Mouse (Mus musculus): Measurements from ENCODE around the gene Cav2. TPM values are rescaled to one million over a fixed set of nuclear protein-coding genes. Genes with fewer than 3 reads are reported as not detected.

Gene Cav2
- polyA plus RNA-seq (2016; fragmentation: Nextera tagmentation; extraction: Ambion mirVana), result 9.3 TPM in 2 replicates

GRCm38 (mm10) chr6:17280939-17281756, at the start of gene Cav2:
Gene Cav2 (plus strand): TSS chr6:17281185.
- peak within 1 kb of the TSS; percentile 63 for H3K9ac ChIP-seq
- peaks cover 10% of the 10 kb centered on the region; the same call in 1 of the 2 replicates for H3K4me1 ChIP-seq
- H3K4me3 ChIP-seq, result peak within 1 kb of the TSS; percentile 50
- peak within 1 kb of the TSS; percentile 94 for H3K4me2 ChIP-seq (replicated peaks)
- H3K27ac ChIP-seq, result no peak within 1 kb of the TSS; the same call in 1 of the 2 replicates
- no peaks in the 10 kb centered on the region for H3K9me3 ChIP-seq
- peaks cover 8% of the 10 kb centered on the region; the same call in 1 of the 2 replicates for H3K27me3 ChIP-seq
- 1% methylated on average over 40 of the region's 40 CpGs for WGBS
- ATAC-seq (ENCODE audit: insufficient number of reproducible peaks, insufficient read depth, low FRiP score, low TSS enrichment), result peak; percentile 85
- no peaks in the 10 kb centered on the region for H3K36me3 ChIP-seq

DNA sequence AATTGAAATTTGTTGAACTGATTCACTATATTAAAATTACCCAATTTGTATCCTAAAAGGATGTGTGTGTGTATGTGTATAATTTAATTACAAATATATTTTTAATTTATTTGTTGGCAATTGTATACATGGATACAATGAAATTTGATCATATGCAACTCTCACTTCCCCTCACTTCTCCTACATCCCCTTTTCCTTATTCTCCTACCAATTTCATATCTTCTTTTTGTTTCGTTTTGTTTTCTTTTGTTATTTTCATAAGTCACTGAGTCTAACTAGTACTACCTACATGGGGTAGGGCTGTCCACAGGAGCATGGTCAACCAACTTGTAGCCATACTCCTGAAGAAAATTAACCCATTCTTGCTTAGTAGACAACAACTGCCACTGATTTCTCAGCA, 41.3 kb upstream of the Cav2 start:
- no peak overlapping the region for H3K9ac ChIP-seq
- no peak overlapping the region for H3K4me3 ChIP-seq
- H3K36me3 ChIP-seq, result no peaks in the 10 kb centered on the region
- 96% methylated on average over 1 of the region's 1 CpGs for WGBS
- no peaks in the 10 kb centered on the region for H3K4me1 ChIP-seq
- no peak overlapping the region for H3K4me2 ChIP-seq (replicated peaks)
- H3K27ac ChIP-seq, result no peak overlapping the region
- ATAC-seq (ENCODE audit: insufficient number of reproducible peaks, insufficient read depth, low FRiP score, low TSS enrichment), result no peak
- no peaks in the 10 kb centered on the region for H3K27me3 ChIP-seq
- H3K9me3 ChIP-seq, result no peaks in the 10 kb centered on the region

DNA sequence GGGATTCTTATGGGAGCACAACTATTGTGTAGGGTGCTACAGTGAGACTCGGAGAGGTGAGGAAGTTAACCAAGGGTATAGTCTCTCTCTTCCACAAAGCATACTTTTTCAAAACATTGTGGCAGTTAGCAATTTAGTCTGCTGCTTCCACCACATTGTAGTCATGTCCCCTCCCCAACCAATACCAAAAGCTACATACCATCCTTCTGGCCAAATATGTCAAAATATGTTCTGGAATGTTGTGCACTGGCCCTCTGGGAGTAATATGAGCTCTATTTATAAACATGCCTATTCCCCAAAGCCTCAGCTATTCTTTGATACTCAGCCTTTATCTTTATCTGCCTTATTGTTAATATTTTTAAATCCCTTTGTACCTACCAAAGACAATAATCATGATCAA, 40.0 kb upstream of the Cav2 start:
- Histone ChIP-seq H3K9me3 (no peaks in the 10 kb centered on the region), H3K27ac (no peak overlapping the region), H3K9ac (no peak overlapping the region), H3K27me3 (no peaks in the 10 kb centered on the region), H3K4me1 (no peaks in the 10 kb centered on the region), H3K36me3 (no peaks in the 10 kb centered on the region), H3K4me2 (replicated peaks) (no peak overlapping the region), H3K4me3 (no peak overlapping the region)
- WGBS, result 90% methylated on average over 1 of the region's 1 CpGs
- no peak for ATAC-seq (ENCODE audit: insufficient number of reproducible peaks, insufficient read depth, low FRiP score, low TSS enrichment)

DNA sequence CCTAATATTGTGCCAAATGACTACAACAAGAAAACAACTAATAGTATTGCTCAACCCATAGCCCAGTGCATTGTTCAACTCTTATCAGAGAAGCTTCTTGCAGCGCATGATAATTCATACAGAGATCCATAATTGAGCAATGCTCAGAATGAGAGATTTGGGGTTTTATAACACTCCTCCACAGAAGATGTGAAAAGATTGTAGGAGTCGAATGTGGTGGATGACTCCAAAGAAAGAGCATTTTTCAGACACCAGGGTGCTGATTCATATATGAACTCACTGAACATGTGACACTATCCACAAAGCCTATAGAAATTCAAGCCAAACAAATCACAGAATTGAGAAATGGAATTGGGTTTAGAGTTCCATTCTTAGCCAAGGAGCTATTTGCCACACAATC, 34.0 kb upstream of the Cav2 start:
- H3K36me3 ChIP-seq, result no peaks in the 10 kb centered on the region
- no peak overlapping the region for H3K4me3 ChIP-seq
- H3K27me3 ChIP-seq, result no peaks in the 10 kb centered on the region
- no peak overlapping the region for H3K9ac ChIP-seq
- WGBS, result 95% methylated on average over 2 of the region's 2 CpGs
- no peak for ATAC-seq (ENCODE audit: insufficient number of reproducible peaks, insufficient read depth, low FRiP score, low TSS enrichment)
- H3K9me3 ChIP-seq, result no peaks in the 10 kb centered on the region
- no peak overlapping the region for H3K27ac ChIP-seq
- H3K4me1 ChIP-seq, result no peaks in the 10 kb centered on the region
- H3K4me2 ChIP-seq (replicated peaks), result no peak overlapping the region

GRCm38 (mm10) chr6:17247673-17248072, 33.3 kb upstream of the Cav2 start:
- H3K9me3 ChIP-seq, result no peaks in the 10 kb centered on the region
- H3K9ac ChIP-seq, result no peak overlapping the region
- H3K36me3 ChIP-seq, result no peaks in the 10 kb centered on the region
- H3K4me2 ChIP-seq (replicated peaks), result no peak overlapping the region
- 87% methylated on average over 3 of the region's 3 CpGs for WGBS
- H3K27ac ChIP-seq, result no peak overlapping the region
- no peak for ATAC-seq (ENCODE audit: insufficient number of reproducible peaks, insufficient read depth, low FRiP score, low TSS enrichment)
- no peak overlapping the region for H3K4me3 ChIP-seq
- H3K4me1 ChIP-seq, result no peaks in the 10 kb centered on the region
- no peaks in the 10 kb centered on the region for H3K27me3 ChIP-seq

GRCm38 (mm10) chr6:17248241-17248640, 32.7 kb upstream of the Cav2 start:
- no peak for ATAC-seq (ENCODE audit: insufficient number of reproducible peaks, insufficient read depth, low FRiP score, low TSS enrichment)
- 67% methylated on average over 1 of the region's 1 CpGs for WGBS
- H3K27ac ChIP-seq, result no peak overlapping the region
- H3K36me3 ChIP-seq, result no peaks in the 10 kb centered on the region
- H3K9ac ChIP-seq, result no peak overlapping the region
- H3K9me3 ChIP-seq, result no peaks in the 10 kb centered on the region
- no peak overlapping the region for H3K4me2 ChIP-seq (replicated peaks)
- no peaks in the 10 kb centered on the region for H3K4me1 ChIP-seq
- no peaks in the 10 kb centered on the region for H3K27me3 ChIP-seq
- no peak overlapping the region for H3K4me3 ChIP-seq

DNA sequence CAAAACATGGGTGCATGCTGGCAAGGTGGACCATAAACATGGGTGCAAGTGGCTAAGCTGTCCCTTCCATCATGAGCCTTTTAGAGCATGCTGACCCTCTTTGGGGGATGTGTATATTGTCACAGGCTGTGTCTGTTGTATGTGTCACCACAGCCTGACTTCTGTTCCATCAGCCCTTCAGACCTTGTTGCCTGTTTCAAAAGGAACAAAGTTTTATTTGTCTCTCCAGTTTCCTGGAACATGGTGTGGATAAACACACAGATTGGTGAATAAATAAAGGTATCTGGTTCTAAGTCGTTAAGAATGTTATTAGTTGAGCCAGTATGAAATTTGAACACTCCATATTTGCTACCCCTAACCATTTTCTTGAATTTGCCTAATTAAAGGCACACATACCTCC, 29.0 kb upstream of the Cav2 start:
- Histone ChIP-seq H3K9me3 (no peaks in the 10 kb centered on the region), H3K4me1 (no peaks in the 10 kb centered on the region), H3K4me2 (replicated peaks) (no peak overlapping the region), H3K9ac (no peak overlapping the region), H3K4me3 (no peak overlapping the region), H3K36me3 (no peaks in the 10 kb centered on the region), H3K27ac (no peak overlapping the region), H3K27me3 (no peaks in the 10 kb centered on the region)
- 47% methylated on average over 1 of the region's 1 CpGs for WGBS
- ATAC-seq (ENCODE audit: insufficient number of reproducible peaks, insufficient read depth, low FRiP score, low TSS enrichment), result no peak

DNA sequence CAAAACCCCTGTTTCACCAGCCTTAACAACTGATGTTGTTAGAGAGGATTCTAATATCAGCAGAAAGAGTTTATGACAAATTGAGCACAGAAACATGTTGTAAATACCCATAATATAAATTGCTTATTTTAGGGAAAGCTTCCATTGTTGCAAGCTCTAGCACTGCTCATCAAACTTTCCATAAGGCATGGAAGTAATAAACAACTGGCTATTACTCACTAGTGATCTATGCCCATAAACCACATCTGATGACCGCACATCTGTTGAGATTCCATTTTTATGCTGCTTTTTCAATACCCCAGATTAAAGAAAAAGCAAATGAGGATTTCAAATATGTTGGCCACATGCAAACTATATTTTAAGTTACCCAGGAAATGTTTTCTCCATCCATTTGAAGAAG, 22.8 kb upstream of the Cav2 start:
- Histone ChIP-seq H3K4me1 (no peaks in the 10 kb centered on the region), H3K27ac (no peak overlapping the region), H3K36me3 (no peaks in the 10 kb centered on the region), H3K27me3 (no peaks in the 10 kb centered on the region), H3K4me3 (no peak overlapping the region), H3K4me2 (replicated peaks) (no peak overlapping the region), H3K9ac (no peak overlapping the region), H3K9me3 (no peaks in the 10 kb centered on the region)
- no peak for ATAC-seq (ENCODE audit: insufficient number of reproducible peaks, insufficient read depth, low FRiP score, low TSS enrichment)
- 83% methylated on average over 1 of the region's 1 CpGs for WGBS

- no peaks in the 10 kb centered on the region for H3K9me3 ChIP-seq
- H3K4me2 ChIP-seq (replicated peaks), result no peak overlapping the region
- H3K27me3 ChIP-seq, result no peaks in the 10 kb centered on the region
- no peak overlapping the region for H3K27ac ChIP-seq
- WGBS, result 91% methylated on average over 1 of the region's 1 CpGs
- no peak for ATAC-seq (ENCODE audit: insufficient number of reproducible peaks, insufficient read depth, low FRiP score, low TSS enrichment)
- no peak overlapping the region for H3K4me3 ChIP-seq
- H3K36me3 ChIP-seq, result no peaks in the 10 kb centered on the region
- H3K9ac ChIP-seq, result no peak overlapping the region
- no peaks in the 10 kb centered on the region for H3K4me1 ChIP-seq
These were observed 22.1 kb upstream of the Cav2 start for GRCm38 (mm10) chr6:17258911-17259310.

- no peak overlapping the region for H3K4me2 ChIP-seq (replicated peaks)
- 48% methylated on average over 2 of the region's 2 CpGs for WGBS
- H3K36me3 ChIP-seq, result no peaks in the 10 kb centered on the region
- H3K27ac ChIP-seq, result no peak overlapping the region
- H3K27me3 ChIP-seq, result no peaks in the 10 kb centered on the region
- no peak overlapping the region for H3K4me3 ChIP-seq
- H3K4me1 ChIP-seq, result no peaks in the 10 kb centered on the region
- no peak overlapping the region for H3K9ac ChIP-seq
- no peaks in the 10 kb centered on the region for H3K9me3 ChIP-seq
- ATAC-seq (ENCODE audit: insufficient number of reproducible peaks, insufficient read depth, low FRiP score, low TSS enrichment), result no peak
These were observed 18.2 kb upstream of the Cav2 start for GRCm38 (mm10) chr6:17262786-17263185.

DNA sequence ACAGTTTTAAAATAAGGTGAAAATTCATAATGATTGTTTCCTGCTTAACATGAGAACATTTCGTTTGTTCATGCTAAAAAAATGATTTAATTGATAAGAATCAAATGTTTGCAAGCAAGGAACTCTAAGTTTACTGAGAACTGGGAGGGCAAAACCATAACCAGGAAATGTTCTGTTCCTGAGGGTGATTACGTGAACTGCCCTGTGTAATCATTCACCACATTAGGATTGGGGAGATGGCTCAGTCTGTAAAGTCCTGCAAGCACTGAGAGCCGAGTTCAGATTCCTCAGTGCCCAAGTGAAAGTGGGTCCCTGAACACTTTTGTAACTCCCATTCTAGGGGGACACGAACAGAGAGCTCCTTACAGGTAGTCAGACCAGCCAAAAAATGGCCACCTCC, 15.9 kb upstream of the Cav2 start:
- no peaks in the 10 kb centered on the region for H3K9me3 ChIP-seq
- H3K27me3 ChIP-seq, result no peaks in the 10 kb centered on the region
- 77% methylated on average over 4 of the region's 4 CpGs for WGBS
- H3K4me1 ChIP-seq, result no peaks in the 10 kb centered on the region
- no peaks in the 10 kb centered on the region for H3K36me3 ChIP-seq
- no peak for ATAC-seq (ENCODE audit: insufficient number of reproducible peaks, insufficient read depth, low FRiP score, low TSS enrichment)
- no peak overlapping the region for H3K27ac ChIP-seq
- no peak overlapping the region for H3K9ac ChIP-seq
- no peak overlapping the region for H3K4me2 ChIP-seq (replicated peaks)
- no peak overlapping the region for H3K4me3 ChIP-seq

DNA sequence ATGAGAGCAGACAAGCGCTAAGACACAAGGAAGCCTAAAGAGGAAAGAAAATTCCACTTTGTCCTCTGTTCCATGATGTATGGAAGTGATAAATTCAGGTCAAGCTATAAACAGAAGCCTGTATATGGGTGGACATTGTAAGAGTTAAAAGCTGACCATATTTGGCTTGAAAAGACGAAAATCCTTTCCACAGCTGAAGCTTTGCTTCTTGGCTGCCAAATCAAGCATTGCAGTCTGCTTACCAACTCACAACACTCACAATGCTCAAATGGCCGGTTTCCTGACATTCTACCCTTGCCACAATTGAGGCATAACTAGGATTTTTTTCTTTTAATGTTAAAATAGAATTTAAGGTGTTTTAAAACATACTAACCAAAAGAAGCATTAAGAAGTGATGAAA, 14.5 kb upstream of the Cav2 start:
- no peak overlapping the region for H3K4me3 ChIP-seq
- no peak overlapping the region for H3K9ac ChIP-seq
- no peak for ATAC-seq (ENCODE audit: insufficient number of reproducible peaks, insufficient read depth, low FRiP score, low TSS enrichment)
- 81% methylated on average over 3 of the region's 3 CpGs for WGBS
- H3K27me3 ChIP-seq, result no peaks in the 10 kb centered on the region
- H3K4me2 ChIP-seq (replicated peaks), result no peak overlapping the region
- no peaks in the 10 kb centered on the region for H3K9me3 ChIP-seq
- no peaks in the 10 kb centered on the region for H3K36me3 ChIP-seq
- H3K4me1 ChIP-seq, result no peaks in the 10 kb centered on the region
- no peak overlapping the region for H3K27ac ChIP-seq

Data from embryonic facial prominence, embryonic 12.5 days (tissue).